Mouse (Mus musculus) v-Abl transformed pro-B cells (cell line): ENCODE data around the gene Abcg5.

Source experiments
- in situ Hi-C, 2 experiments: fragments of 400-800 bp; cut with MboI; formaldehyde crosslinking; loops; one replicate each; pipeline ENCODE4 v1.15.1; 2025; ENCODE audit not compliant: unreplicated experiment in 2 of 2

Gene Abcg5

DNA sequence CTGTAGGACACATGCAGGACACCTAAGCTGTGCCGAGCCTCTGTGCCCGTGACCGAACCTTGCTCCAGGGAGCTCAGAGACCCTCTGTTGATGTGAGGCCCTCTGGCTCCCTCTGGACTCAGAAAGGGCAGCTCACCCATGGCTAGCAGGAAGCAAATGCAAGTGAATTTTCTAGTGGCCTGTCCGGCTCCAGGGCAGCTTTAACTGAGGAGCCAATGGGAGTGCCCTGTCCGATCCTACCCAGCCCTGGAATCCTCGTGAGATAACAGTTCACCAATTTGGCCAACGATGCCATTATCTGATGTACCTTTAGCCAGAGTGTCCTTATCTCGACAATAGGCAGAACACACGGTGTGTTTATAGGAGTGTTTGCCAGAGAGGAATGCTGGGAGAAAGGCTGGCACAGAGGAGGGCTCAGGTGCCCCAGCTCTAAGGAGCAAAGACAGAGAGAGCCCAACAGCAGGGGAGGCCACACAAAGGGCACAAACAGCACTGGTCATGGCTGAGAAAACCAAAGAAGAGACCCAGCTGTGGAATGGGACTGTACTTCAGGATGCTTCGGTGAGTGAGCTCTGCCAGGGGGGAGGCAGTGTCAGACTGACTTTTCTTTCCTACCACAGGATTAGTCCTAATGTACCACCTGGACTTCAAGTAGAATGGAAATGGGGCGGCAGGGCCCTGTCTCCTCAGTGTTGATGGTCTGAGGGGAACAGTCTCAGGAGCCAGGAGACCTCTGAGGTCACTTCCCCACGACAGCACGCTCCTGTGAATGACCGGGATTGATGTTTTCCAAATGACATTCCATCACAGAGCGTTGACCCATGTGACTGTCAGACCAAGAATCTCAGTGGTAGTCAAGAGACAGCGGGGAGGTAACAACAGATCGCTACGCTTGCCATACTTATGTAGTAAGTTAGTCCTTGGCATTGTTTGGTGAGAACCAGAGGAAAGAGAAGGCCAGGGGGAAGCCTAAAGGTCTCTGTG, at the start of gene Abcg5:
Gene Abcg5 (minus strand): TSS at position 278 of the 984 bp plus-strand sequence.
- in situ Hi-C loops: loop anchor here (25.0 kb wide), 1 partner anchor 954 kb away; no protein-coding TSS in a partner anchor

DNA sequence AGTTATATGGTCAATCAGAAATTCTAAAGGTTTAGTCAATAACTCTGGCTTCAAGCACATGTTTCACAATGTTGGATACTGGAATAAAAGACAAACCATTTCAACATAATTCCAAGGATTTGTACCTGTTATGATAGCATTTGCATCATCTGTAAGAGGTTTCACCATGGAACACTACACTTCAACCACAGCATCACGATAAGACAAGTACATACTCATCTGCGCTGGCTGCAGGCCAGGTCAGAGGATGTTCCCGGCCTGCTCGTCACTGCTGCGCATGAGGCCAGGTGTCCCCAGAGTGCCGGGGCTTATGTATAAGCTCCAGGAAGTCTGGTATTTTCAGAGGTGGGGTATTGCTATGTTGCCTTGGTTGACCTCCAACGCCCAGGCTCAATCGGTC, 49.8 kb upstream of the Abcg5 start:
- in situ Hi-C loops: no loop called here

DNA sequence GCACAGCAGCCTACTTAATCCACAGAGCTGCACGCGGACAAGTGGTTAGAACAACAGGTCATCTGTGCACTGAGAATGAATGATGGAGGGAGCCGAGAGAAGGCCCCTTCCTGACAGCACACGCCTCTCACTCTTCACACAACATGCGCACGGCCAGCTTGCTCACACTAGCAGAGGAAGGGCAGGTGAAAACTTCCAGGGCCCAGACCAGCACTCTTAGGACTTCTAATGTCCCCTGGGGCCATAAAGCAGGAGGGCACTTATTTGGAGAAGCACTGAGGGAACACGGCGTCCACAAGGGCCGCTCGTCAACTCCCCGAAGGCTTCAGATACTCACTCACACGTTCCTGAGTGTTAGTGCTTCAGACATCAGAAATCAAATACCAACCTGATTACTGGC, 48.5 kb upstream of the Abcg5 start:
- in situ Hi-C loops: no loop called here

GRCm38 (mm10) chr17:84729140-84729539, 46.3 kb upstream of the Abcg5 start:
- in situ Hi-C loops: no loop called here

GRCm38 (mm10) chr17:84728201-84728911, 45.5 kb upstream of the Abcg5 start:
- in situ Hi-C loops: no loop called here

DNA sequence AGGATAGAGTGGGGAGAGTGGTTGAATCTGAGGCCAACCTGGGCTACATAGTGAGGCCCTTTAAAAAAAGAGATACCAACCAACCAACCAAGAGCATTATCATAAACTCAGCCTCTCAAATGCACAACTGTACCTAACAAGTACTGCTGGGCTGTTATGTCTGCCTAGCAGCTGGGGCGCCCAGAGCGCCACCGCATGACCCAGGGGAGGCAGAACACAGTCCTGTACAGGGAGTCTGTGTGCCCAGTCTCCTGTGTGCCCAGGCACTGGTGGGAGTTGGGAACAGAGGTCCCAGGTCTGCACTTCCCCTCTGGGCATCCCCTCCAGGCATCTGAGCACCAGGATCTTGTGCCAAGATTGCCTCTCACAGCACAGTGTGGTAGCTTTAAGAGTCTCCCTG, 42.4 kb upstream of the Abcg5 start:
- in situ Hi-C loops: no loop called here

GRCm38 (mm10) chr17:84724028-84724427, 41.2 kb upstream of the Abcg5 start:
- in situ Hi-C loops: no loop called here

- in situ Hi-C loops: no loop called here
These were observed 36.3 kb upstream of the Abcg5 start for GRCm38 (mm10) chr17:84719105-84719504.

DNA sequence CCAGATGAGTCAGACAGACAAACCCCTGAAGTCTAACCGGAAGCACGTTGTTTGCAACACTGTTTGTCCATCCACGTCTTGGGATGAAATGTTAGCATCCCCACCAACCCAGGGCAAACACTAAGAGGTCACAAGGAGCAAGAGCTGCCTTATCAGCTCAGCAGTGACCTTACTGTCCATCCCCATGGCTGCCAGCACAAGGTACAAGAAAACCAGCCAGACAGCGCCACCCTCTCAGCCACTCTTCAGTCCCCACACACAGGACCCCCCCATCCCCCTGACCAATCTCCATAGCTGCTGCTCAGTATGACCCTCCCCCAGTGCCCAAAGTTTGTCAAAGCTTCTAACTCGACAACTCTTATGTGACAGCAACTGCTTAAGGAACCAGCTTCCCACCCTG, 34.6 kb upstream of the Abcg5 start:
- in situ Hi-C loops: no loop called here

GRCm38 (mm10) chr17:84716252-84716872, 33.6 kb upstream of the Abcg5 start:
- in situ Hi-C loops: no loop called here

DNA sequence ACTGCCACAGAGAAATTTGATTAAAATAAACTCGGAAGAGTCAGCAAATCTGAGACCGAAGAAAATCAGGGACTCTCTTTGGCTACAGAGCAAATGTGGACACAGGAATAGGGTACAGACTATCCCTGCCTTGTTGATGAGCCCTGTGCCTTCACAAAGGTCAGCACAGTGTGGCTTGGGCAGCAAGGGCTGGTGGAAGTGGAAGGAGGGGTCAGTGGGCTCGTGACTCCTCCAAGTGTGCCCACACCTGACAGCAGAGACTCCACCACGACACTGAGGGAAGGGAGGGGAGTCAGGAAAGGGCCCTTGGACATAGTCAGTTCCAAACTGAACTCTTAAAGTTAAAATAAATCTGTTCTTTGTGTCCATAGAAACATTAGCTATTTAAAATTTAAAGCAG, 32.1 kb upstream of the Abcg5 start:
- in situ Hi-C loops: no loop called here

DNA sequence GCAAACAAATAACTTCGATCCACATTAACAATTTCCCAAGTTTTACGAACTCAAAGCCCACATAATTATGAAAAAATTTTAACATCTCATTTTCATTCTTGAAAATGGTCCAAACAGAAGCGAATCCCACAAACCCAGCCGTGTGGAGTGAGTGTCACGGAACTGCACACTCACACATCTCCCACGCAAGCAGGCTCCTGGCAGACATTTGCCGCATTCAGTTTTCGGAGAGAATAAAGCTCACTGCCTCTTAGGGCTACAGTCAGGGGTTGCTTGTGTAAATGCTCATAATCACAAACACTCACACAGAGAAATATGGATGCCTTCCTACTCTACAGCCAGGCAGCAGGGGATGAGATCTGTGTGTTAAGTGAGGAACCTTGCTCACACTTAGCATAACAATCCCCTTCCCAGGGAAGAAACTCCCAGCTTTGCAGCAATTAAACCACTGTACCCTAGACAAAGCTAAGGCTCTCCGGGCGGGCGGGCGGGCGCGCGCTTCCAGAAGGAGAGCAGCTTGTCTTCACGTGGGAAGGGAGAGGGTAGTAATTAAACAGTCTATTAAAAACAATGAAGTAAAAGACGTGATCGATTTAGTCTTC, 30.9 kb upstream of the Abcg5 start:
- in situ Hi-C loops: no loop called here

- in situ Hi-C loops: no loop called here
These were observed 26.6 kb upstream of the Abcg5 start for GRCm38 (mm10) chr17:84709403-84709851.

- in situ Hi-C loops: no loop called here
These were observed 26.0 kb upstream of the Abcg5 start for GRCm38 (mm10) chr17:84708818-84709217.

DNA sequence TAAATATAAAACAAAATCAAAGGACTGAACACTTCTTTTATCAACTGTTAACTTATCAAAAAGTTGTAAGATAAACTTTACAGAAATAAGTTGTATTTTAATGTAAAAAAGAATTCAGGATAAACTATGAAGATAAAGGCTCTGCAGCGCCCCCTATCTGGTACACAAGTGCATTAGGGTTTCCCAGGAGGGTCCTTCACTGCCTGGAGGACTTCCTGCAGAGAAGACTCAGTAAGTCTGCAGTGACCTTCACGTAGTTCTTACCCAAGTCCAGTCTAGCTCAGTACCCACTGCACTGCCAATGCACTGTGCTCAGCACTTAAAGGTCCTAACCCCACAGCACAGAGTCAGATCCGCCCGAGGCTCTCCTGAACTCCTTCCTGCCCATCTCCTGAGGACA, 24.6 kb upstream of the Abcg5 start:
- in situ Hi-C loops: no loop called here

- in situ Hi-C loops: loop anchor here (25.0 kb wide), 1 partner anchor 939 kb away; no protein-coding TSS in a partner anchor
These were observed 15.9 kb upstream of the Abcg5 start for GRCm38 (mm10) chr17:84698727-84699126.

DNA sequence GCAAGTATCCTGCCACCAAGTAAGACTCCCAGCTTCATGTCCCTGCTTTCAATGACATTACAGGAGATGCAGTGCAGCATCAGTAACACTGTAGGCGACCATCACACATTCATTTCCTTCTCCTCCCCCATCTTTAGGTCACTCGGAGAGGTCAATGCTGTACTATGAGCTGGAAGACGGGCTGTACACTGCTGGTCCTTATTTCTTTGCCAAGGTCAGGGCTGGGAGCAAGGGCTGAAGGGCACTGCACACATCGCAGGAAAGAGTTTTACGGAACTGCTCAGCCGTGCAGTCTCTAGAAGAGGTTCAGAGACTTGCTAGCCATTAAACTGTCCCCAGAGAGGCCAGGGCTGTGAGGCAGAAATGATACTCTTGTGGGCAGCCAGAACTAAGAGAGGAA, 13.7 kb upstream of the Abcg5 start:
- in situ Hi-C loops: loop anchor here (25.0 kb wide), 1 partner anchor 941 kb away; no protein-coding TSS in a partner anchor

DNA sequence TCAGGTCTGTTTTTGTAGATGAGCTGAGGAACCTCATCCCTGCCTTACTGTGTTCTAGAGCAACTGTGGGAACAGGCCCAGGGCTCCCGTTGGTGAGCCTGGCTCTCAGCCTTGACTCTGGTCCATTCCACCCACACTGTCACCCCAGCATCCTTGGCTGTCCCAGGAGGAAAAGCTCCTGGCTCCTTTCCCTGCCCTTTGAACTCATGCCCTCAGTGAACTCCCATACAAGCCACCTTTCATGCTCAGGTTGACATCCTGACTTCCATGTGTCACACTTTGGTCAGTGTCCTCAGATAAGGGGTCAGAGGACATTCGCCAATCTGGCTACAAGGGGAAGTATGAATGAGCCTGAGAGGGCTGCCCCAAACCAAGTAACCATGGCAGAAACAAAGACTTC, 10.9 kb upstream of the Abcg5 start:
- in situ Hi-C loops: loop anchor here (25.0 kb wide), 1 partner anchor 944 kb away; no protein-coding TSS in a partner anchor

DNA sequence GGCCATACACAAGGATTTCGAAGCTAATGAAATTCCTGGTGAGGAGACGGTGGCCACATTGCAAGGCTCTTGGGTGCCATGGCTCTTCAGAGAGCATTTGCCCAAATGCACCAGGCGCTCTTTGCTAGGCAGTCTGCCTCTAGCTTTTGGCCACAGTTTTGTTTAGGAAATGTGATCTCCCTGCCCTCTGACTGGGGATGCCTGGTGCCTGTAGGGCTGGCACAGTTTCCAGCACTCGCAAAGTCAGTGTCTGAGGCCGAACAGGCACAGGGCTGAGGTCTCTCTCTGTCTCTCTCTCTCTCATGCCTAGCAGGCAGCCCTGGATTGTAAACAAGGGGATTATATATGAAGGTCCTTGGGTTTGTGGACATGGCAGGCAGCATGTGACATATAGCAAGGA, 7.3 kb upstream of the Abcg5 start:
- in situ Hi-C loops: loop anchor here (25.0 kb wide), 1 partner anchor 947 kb away; no protein-coding TSS in a partner anchor

DNA sequence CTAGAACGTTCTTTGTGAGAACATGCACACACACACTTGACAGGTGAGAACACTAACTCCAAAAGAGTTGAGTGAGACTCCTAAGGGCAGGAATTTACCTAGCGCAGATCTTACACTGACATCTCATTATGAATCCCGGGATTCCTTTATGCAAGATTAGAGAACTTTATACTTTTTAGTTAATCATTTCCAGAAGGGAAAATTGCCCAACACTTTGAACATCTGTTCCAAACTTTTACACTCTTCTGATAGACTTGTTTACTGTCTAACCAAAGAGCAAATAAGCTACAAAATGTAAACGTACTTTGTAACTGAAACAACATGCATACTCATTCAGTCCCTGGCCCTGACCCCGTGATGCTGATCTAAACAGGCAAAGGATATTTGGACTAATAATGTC, 6.5 kb upstream of the Abcg5 start:
- in situ Hi-C loops: loop anchor here (25.0 kb wide), 1 partner anchor 948 kb away; no protein-coding TSS in a partner anchor
